Mouse (Mus musculus): ENCODE measurements around the gene Myo1e.

DNA sequence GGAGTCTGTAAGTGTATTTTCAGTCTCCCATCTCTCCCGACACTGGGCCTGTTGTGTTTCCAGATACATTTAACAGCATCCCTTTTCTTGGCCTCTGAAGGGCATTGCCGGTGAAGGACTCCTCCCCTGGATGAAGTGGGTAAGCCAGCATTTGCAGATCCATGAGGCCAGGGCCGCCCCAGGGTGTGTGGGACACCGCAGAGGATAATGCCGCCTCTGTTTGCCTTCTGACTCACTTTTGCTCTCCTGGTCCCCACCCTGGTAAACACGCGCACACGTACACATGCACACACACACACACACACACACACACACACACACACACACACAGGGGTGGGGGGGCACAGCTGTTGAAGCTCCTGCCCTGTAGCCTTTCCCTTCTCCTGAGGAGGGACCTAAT lies 74.3 kb downstream of the Myo1e start:
- TF ChIP-seq CTCF (IDR thresholded peaks at IDR 0.05) (no peak), EP300 (IDR thresholded peaks at IDR 0.05; ENCODE audit: insufficient read depth, low read depth, low read length) (no peak)
